ENCODE assay signal across 14 mouse cellular contexts in the genomic region with DNA sequence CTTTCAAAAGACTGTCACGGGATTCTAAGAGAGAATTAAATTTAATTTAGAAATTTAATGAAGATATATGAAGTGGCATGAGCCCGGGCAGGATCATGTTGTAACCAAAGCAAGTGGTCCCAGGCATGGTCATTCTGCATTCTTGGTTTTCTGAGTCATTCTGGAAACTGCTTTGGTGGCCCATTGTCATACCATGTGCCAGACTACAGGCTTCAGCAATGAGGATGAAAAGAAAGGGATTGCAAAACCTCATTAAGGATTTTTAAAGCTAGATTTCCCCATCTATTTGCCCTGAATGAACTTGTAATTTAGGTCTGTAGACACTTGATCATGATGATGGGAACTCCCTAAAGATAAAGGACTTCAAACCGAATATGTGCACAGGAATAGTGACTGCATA.
"Had no signal": no experiment of that assay in that cellular context is flagged by ENCODE, and none has a peak within 500 bp of the region (broad histone marks: within the 10 kb centered on the region; RNA-seq: fewer than 3 reads in every experiment).

No protein-coding gene starts in this region.

- DNase-seq: retina, postnatal 1 day; right cerebral cortex, adult 18-20 months; right cerebral cortex, postnatal 14 days; right cerebral cortex, postnatal 25 days; right cerebral cortex, postnatal 4 days; spleen, adult 18-20 months; thymus, adult 18-20 months; thymus, adult 2 months; thymus, postnatal 14 days; thymus, postnatal 25 days; thymus, postnatal 36 days; thymus, postnatal 4 days had no signal

- H3K4me3 ChIP-seq: neural tube, embryonic 15.5 days; stomach, embryonic 15.5 days had no signal

- H3K4me2 ChIP-seq: neural tube, embryonic 15.5 days; stomach, embryonic 15.5 days had no signal

- H3K27me3 ChIP-seq: neural tube, embryonic 15.5 days; stomach, embryonic 15.5 days had no signal

- H3K36me3 ChIP-seq: neural tube, embryonic 15.5 days; stomach, embryonic 15.5 days had no signal
